19 mouse cellular contexts compared by ENCODE assay signal in genomic region chr2:77182271-77182995, GRCm38 (mm10). TPM values are rescaled to one million over a fixed set of nuclear protein-coding genes. Genes with fewer than 3 reads are reported as not detected.
DNase-seq lines count a peak whose midpoint lies in the region; ATAC-seq and TF ChIP-seq lines count a peak whose summit lies in the region.
"Had no signal": no experiment of that assay in that cellular context is flagged by ENCODE, and none has a peak within 500 bp of the region (broad histone marks: within the 10 kb centered on the region; RNA-seq: fewer than 3 reads in every experiment).

No protein-coding gene starts in this region.

- no peak overlapping the region for H3K9ac ChIP-seq in intestine, embryonic 16.5 days (ENCODE audit: low read depth, low read length)
- H3K9ac ChIP-seq in intestine, postnatal 0 days (ENCODE audit: low read depth, low read length), result no peak overlapping the region
- no peak overlapping the region for H3K9ac ChIP-seq in midbrain, embryonic 11.5 days (ENCODE audit: low read length)
- H3K9ac ChIP-seq in midbrain, embryonic 16.5 days (ENCODE audit: low read depth, low read length), result no peak overlapping the region
- peak overlapping the region; percentile 18; the same call in 1 of the 2 replicates for H3K9ac ChIP-seq in heart, embryonic 15.5 days
- no peak overlapping the region for H3K9ac ChIP-seq in stomach, postnatal 0 days (ENCODE audit: low read length)
- H3K9ac ChIP-seq: forebrain, embryonic 15.5 days; liver, embryonic 13.5 days; lung, embryonic 15.5 days; midbrain, embryonic 15.5 days had no signal

- TF ChIP-seq CTCF in intestine, postnatal 0 days (IDR thresholded peaks at IDR 0.05; ENCODE audit: low read depth), result no peak
- no peak for TF ChIP-seq CTCF in stomach, postnatal 0 days (IDR thresholded peaks at IDR 0.05; ENCODE audit: low read depth)

- H3K4me2 ChIP-seq in intestine, embryonic 16.5 days (ENCODE audit: low read depth, low read length), result no peak overlapping the region
- no peak overlapping the region for H3K4me2 ChIP-seq in intestine, postnatal 0 days (replicated peaks; ENCODE audit: low read depth)
- no peak overlapping the region for H3K4me2 ChIP-seq in midbrain, embryonic 11.5 days
- H3K4me2 ChIP-seq in midbrain, embryonic 16.5 days (ENCODE audit: low read length), result no peak overlapping the region
- 0 out of 2 replicates have a peak overlapping the region, but pooled peaks have one; percentile 21 for H3K4me2 ChIP-seq in heart, embryonic 15.5 days
- no peak overlapping the region for H3K4me2 ChIP-seq in stomach, postnatal 0 days (replicated peaks; ENCODE audit: low read depth)
- H3K4me2 ChIP-seq: forebrain, embryonic 15.5 days; liver, embryonic 13.5 days; lung, embryonic 15.5 days; midbrain, embryonic 15.5 days had no signal

- 54% methylated on average over 4 of the region's 4 CpGs for WGBS in intestine, embryonic 16.5 days
- 56% methylated on average over 4 of the region's 4 CpGs for WGBS in intestine, postnatal 0 days
- whole genome bisulfite sequencing in midbrain, embryonic 11.5 days, result 86% methylated on average over 4 of the region's 4 CpGs
- WGBS in midbrain, embryonic 16.5 days, result 86% methylated on average over 4 of the region's 4 CpGs
- 31% methylated on average over 4 of the region's 4 CpGs for WGBS in heart, embryonic 15.5 days
- WGBS in stomach, postnatal 0 days, result 48% methylated on average over 4 of the region's 4 CpGs

- no peaks in the 10 kb centered on the region for H3K36me3 ChIP-seq in intestine, embryonic 16.5 days (ENCODE audit: control insufficient read depth, insufficient read depth, low read length)
- peaks cover 11% of the 10 kb centered on the region for H3K36me3 ChIP-seq in intestine, postnatal 0 days (ENCODE audit: control insufficient read depth, insufficient read depth)
- no peaks in the 10 kb centered on the region for H3K36me3 ChIP-seq in midbrain, embryonic 11.5 days (ENCODE audit: control insufficient read depth, insufficient read depth, low read length)
- peaks cover 9% of the 10 kb centered on the region for H3K36me3 ChIP-seq in midbrain, embryonic 16.5 days (ENCODE audit: control insufficient read depth, insufficient read depth, low read length)
- H3K36me3 ChIP-seq in heart, embryonic 15.5 days, result peaks cover 3% of the 10 kb centered on the region; the same call in 1 of the 2 replicates
- H3K36me3 ChIP-seq in stomach, postnatal 0 days (ENCODE audit: control insufficient read depth, insufficient read depth, low read length), result no peaks in the 10 kb centered on the region
- H3K36me3 ChIP-seq: liver, embryonic 13.5 days had no signal

- peak; percentile 25; the same call in 1 of the 2 replicates for ATAC-seq in intestine, embryonic 16.5 days
- ATAC-seq in intestine, postnatal 0 days, result no peak
- no peak for ATAC-seq in midbrain, embryonic 11.5 days (ENCODE audit: low FRiP score)
- no peak for ATAC-seq in midbrain, embryonic 16.5 days
- ATAC-seq in heart, embryonic 15.5 days (replicated peaks; ENCODE audit: insufficient number of reproducible peaks, insufficient read depth, low FRiP score, low read depth), result peak; percentile 84
- peak; percentile 21; the same call in 1 of the 2 replicates for ATAC-seq in stomach, postnatal 0 days (ENCODE audit: low FRiP score, low TSS enrichment)
- ATAC-seq: forebrain, embryonic 15.5 days; midbrain, embryonic 15.5 days had no signal

- no peaks in the 10 kb centered on the region for H3K27me3 ChIP-seq in intestine, embryonic 16.5 days (replicated peaks; ENCODE audit: control insufficient read depth, insufficient read depth, low read length)
- H3K27me3 ChIP-seq in intestine, postnatal 0 days (replicated peaks; ENCODE audit: control insufficient read depth, insufficient read depth, low read length), result no peaks in the 10 kb centered on the region
- no peaks in the 10 kb centered on the region for H3K27me3 ChIP-seq in midbrain, embryonic 11.5 days (ENCODE audit: control insufficient read depth, insufficient read depth, low read length)
- H3K27me3 ChIP-seq in midbrain, embryonic 16.5 days (ENCODE audit: control insufficient read depth, insufficient read depth, low read depth, low read length), result no peaks in the 10 kb centered on the region
- no peaks in the 10 kb centered on the region for H3K27me3 ChIP-seq in heart, embryonic 15.5 days
- H3K27me3 ChIP-seq in stomach, postnatal 0 days (ENCODE audit: control insufficient read depth, insufficient read depth, low read length), result no peaks in the 10 kb centered on the region
- H3K27me3 ChIP-seq: forebrain, embryonic 15.5 days; liver, embryonic 13.5 days; lung, embryonic 15.5 days; megakaryocyte, embryonic 14.5 days; midbrain, embryonic 15.5 days had no signal

- H3K4me3 ChIP-seq in intestine, embryonic 16.5 days (ENCODE audit: low read length), result no peak overlapping the region
- no peak overlapping the region for H3K4me3 ChIP-seq in intestine, postnatal 0 days (ENCODE audit: low read depth, low read length)
- no peak overlapping the region for H3K4me3 ChIP-seq in midbrain, embryonic 11.5 days (ENCODE audit: low read depth, low read length)
- no peak overlapping the region for H3K4me3 ChIP-seq in midbrain, embryonic 16.5 days (ENCODE audit: low read depth, low read length)
- no peak overlapping the region for H3K4me3 ChIP-seq in heart, embryonic 15.5 days
- H3K4me3 ChIP-seq in stomach, postnatal 0 days (ENCODE audit: low read depth, low read length), result no peak overlapping the region
- H3K4me3 ChIP-seq: forebrain, embryonic 15.5 days; liver, embryonic 13.5 days; lung, embryonic 15.5 days; megakaryocyte, embryonic 14.5 days; midbrain, embryonic 15.5 days had no signal

- DNase-seq in midbrain, embryonic 11.5 days (ENCODE audit: low spot score, missing footprints), result peak; percentile 56
- no peak for DNase-seq in stomach, postnatal 0 days (ENCODE audit: low spot score)
- no peak for DNase-seq in cerebellum, adult 11-12 months
- DNase-seq: adrenal gland, adult 2 months; cerebellum, adult 9-10 months; gastrocnemius, postnatal 36 days; kidney, adult 8-10 months; kidney, postnatal 25 days; liver, embryonic 13.5 days; right cerebral cortex, postnatal 4 days; thymus, postnatal 25 days had no signal

- no peaks in the 10 kb centered on the region for H3K9me3 ChIP-seq in intestine, embryonic 16.5 days (ENCODE audit: control insufficient read depth, low read length)
- H3K9me3 ChIP-seq in intestine, postnatal 0 days (ENCODE audit: control insufficient read depth), result no peaks in the 10 kb centered on the region
- H3K9me3 ChIP-seq in midbrain, embryonic 11.5 days (ENCODE audit: control insufficient read depth, low read length), result no peaks in the 10 kb centered on the region
- H3K9me3 ChIP-seq in midbrain, embryonic 16.5 days (replicated peaks; ENCODE audit: control insufficient read depth, low read length, poor library complexity, severe bottlenecking), result no peaks in the 10 kb centered on the region
- no peaks in the 10 kb centered on the region for H3K9me3 ChIP-seq in heart, embryonic 15.5 days (replicated peaks)
- no peaks in the 10 kb centered on the region for H3K9me3 ChIP-seq in stomach, postnatal 0 days (ENCODE audit: control insufficient read depth, low read length)
- H3K9me3 ChIP-seq: forebrain, embryonic 15.5 days; liver, embryonic 13.5 days; lung, embryonic 15.5 days; megakaryocyte, embryonic 14.5 days; midbrain, embryonic 15.5 days had no signal

- peaks cover 9% of the 10 kb centered on the region; the same call in 1 of the 2 replicates for H3K4me1 ChIP-seq in intestine, embryonic 16.5 days (ENCODE audit: control insufficient read depth, insufficient read depth, low read length)
- no peaks in the 10 kb centered on the region for H3K4me1 ChIP-seq in intestine, postnatal 0 days (replicated peaks; ENCODE audit: control insufficient read depth, insufficient read depth, low read length)
- H3K4me1 ChIP-seq in midbrain, embryonic 11.5 days (ENCODE audit: control insufficient read depth, insufficient read depth, low read length), result no peaks in the 10 kb centered on the region
- H3K4me1 ChIP-seq in midbrain, embryonic 16.5 days (ENCODE audit: control insufficient read depth, insufficient read depth, low read length), result no peaks in the 10 kb centered on the region
- H3K4me1 ChIP-seq in heart, embryonic 15.5 days (replicated peaks), result peaks cover 42% of the 10 kb centered on the region
- no peaks in the 10 kb centered on the region for H3K4me1 ChIP-seq in stomach, postnatal 0 days (replicated peaks; ENCODE audit: control insufficient read depth, insufficient read depth)
- H3K4me1 ChIP-seq: forebrain, embryonic 15.5 days; megakaryocyte, embryonic 14.5 days; midbrain, embryonic 15.5 days had no signal

- 0 out of 2 replicates have a peak overlapping the region, but pooled peaks have one; percentile 19 for H3K27ac ChIP-seq in intestine, embryonic 16.5 days (ENCODE audit: low read length)
- H3K27ac ChIP-seq in intestine, postnatal 0 days (ENCODE audit: low read depth, low read length), result no peak overlapping the region
- H3K27ac ChIP-seq in midbrain, embryonic 11.5 days (ENCODE audit: low read depth, low read length), result no peak overlapping the region
- no peak overlapping the region for H3K27ac ChIP-seq in midbrain, embryonic 16.5 days (ENCODE audit: low read length)
- peak overlapping the region; percentile 96 for H3K27ac ChIP-seq in heart, embryonic 15.5 days
- no peak overlapping the region; the same call in 1 of the 2 replicates for H3K27ac ChIP-seq in stomach, postnatal 0 days (replicated peaks)
- H3K27ac ChIP-seq: forebrain, embryonic 15.5 days; liver, embryonic 13.5 days; lung, embryonic 15.5 days; midbrain, embryonic 15.5 days had no signal

- no peak for TF ChIP-seq EP300 in stomach, postnatal 0 days (optimal IDR thresholded peaks at IDR 0.05)

RNA-seq across cellular contexts. Expression of gene Ccdc141, which starts 12.0 kb away (rescaled TPM):
- polyA plus RNA-seq in intestine, embryonic 16.5 days (2015; fragmentation: Nextera tagmentation; extraction: Ambion mirVana), result 3.7 and 4.4 TPM in 2 replicates
- polyA plus RNA-seq in intestine, postnatal 0 days (2015; fragmentation: Nextera tagmentation; extraction: Ambion mirVana), result 2.2 and 2.3 TPM in 2 replicates
- polyA plus RNA-seq in midbrain, embryonic 11.5 days (2014; fragmentation: Nextera tagmentation; extraction: Ambion mirVana), result 2.5 and 4.4 TPM in 2 replicates
- polyA plus RNA-seq in midbrain, embryonic 16.5 days (2015; fragmentation: Nextera tagmentation; extraction: Ambion mirVana), result 7.1 and 8.5 TPM in 2 replicates
- 140 and 175 TPM in 2 replicates for polyA plus RNA-seq in heart, embryonic 15.5 days (2015; fragmentation: Nextera tagmentation; extraction: Ambion mirVana)
- polyA plus RNA-seq in stomach, postnatal 0 days (2015; fragmentation: Nextera tagmentation; extraction: Ambion mirVana), result 5.6 and 6.7 TPM in 2 replicates

Comparison
In these comparisons a context has a peak if more than half of its experiments do, and no peak if none do; other contexts are left out.
1. ATAC-seq: peak in intestine, embryonic 16.5 days (single experiment), heart, embryonic 15.5 days (single experiment) and stomach, postnatal 0 days (single experiment); none in intestine, postnatal 0 days (single experiment), midbrain, embryonic 11.5 days (single experiment) and midbrain, embryonic 16.5 days (single experiment).
2. H3K27ac ChIP-seq: peak in intestine, embryonic 16.5 days (single experiment) and heart, embryonic 15.5 days (single experiment); none in intestine, postnatal 0 days (single experiment), midbrain, embryonic 11.5 days (single experiment), midbrain, embryonic 16.5 days (single experiment) and stomach, postnatal 0 days (single experiment).
3. RNA of gene Ccdc141, which starts 12.0 kb away (polyA plus RNA-seq): 140 to 175 TPM in heart, embryonic 15.5 days; 7.1 to 8.5 TPM in midbrain, embryonic 16.5 days, 5.6 to 6.7 TPM in stomach, postnatal 0 days, 3.7 to 4.4 TPM in intestine, embryonic 16.5 days, 2.5 to 4.4 TPM in midbrain, embryonic 11.5 days and 2.2 to 2.3 TPM in intestine, postnatal 0 days; every median in the first group is over 10 times any median in the second.